Mouse (Mus musculus): ENCODE data around the gene Pkmyt1. TPM values are rescaled to one million over a fixed set of nuclear protein-coding genes. Genes with fewer than 3 reads are reported as not detected.

The Pkmyt1 gene
- polyA plus RNA-seq (2014; fragmentation: Nextera tagmentation; extraction: Ambion mirVana) = 54.8 and 55.9 TPM in 2 replicates

- Histone ChIP-seq H3K4me1 (ENCODE audit: control insufficient read depth, insufficient read depth, low read length) (peaks cover 7% of the 10 kb centered on the region; the same call in 1 of the 2 replicates), H3K4me3 (ENCODE audit: low read depth, low read length) (peak within 1 kb of the TSS; percentile 85), H3K36me3 (ENCODE audit: control insufficient read depth, insufficient read depth, low read length) (no peaks in the 10 kb centered on the region), H3K9me3 (ENCODE audit: control insufficient read depth, low read depth, low read length) (no peaks in the 10 kb centered on the region), H3K27me3 (ENCODE audit: control insufficient read depth, insufficient read depth, low read length) (no peaks in the 10 kb centered on the region), H3K9ac (replicated peaks; ENCODE audit: low read depth, low read length) (peak within 1 kb of the TSS; percentile 68), H3K4me2 (replicated peaks; ENCODE audit: low read depth, low read length) (peak within 1 kb of the TSS; percentile 41), H3K27ac (ENCODE audit: low read length) (peak within 1 kb of the TSS; percentile 89)
- 1% methylated on average over 64 of the region's 73 CpGs for WGBS
- peak; percentile 90 for ATAC-seq (ENCODE audit: insufficient number of reproducible peaks, insufficient read depth, low FRiP score, low read depth)
Measured at GRCm38 (mm10) chr17:23725999-23726757, at the start of gene Pkmyt1. Gene Pkmyt1, plus strand, starts transcription at chr17:23726336.

- peak overlapping the region; percentile 2; the same call in 1 of the 2 replicates for H3K9ac ChIP-seq (replicated peaks; ENCODE audit: low read depth, low read length)
- no peak for ATAC-seq (ENCODE audit: insufficient number of reproducible peaks, insufficient read depth, low FRiP score, low read depth)
- peak overlapping the region; percentile 34; the same call in 1 of the 2 replicates for H3K27ac ChIP-seq (ENCODE audit: low read length)
- H3K4me2 ChIP-seq (replicated peaks; ENCODE audit: low read depth, low read length) = peak overlapping the region; percentile 89
- H3K4me1 ChIP-seq (ENCODE audit: control insufficient read depth, insufficient read depth, low read length) = peaks cover 29% of the 10 kb centered on the region; the same call in 1 of the 2 replicates
- H3K36me3 ChIP-seq (ENCODE audit: control insufficient read depth, insufficient read depth, low read length) = no peaks in the 10 kb centered on the region; the same call in 1 of the 2 replicates
- H3K4me3 ChIP-seq (ENCODE audit: low read depth, low read length) = peak overlapping the region; percentile 43
- peaks cover 20% of the 10 kb centered on the region for H3K27me3 ChIP-seq (ENCODE audit: control insufficient read depth, insufficient read depth, low read length)
- no peaks in the 10 kb centered on the region for H3K9me3 ChIP-seq (ENCODE audit: control insufficient read depth, low read depth, low read length)
- WGBS = under 1% methylated on average over 37 of the region's 37 CpGs
Measured at GRCm38 (mm10) chr17:23676473-23677031, 49.6 kb upstream of the Pkmyt1 start.

GRCm38 (mm10) chr17:23677236-23677679 is 48.9 kb upstream of the Pkmyt1 start, which contains the start of gene Tnfrsf12a:
Gene Tnfrsf12a, minus strand, starts transcription at chr17:23677468.
- ATAC-seq (ENCODE audit: insufficient number of reproducible peaks, insufficient read depth, low FRiP score, low read depth) = peak; percentile 44
- under 1% methylated on average over 34 of the region's 34 CpGs for WGBS
- H3K36me3 ChIP-seq (ENCODE audit: control insufficient read depth, insufficient read depth, low read length) = no peaks in the 10 kb centered on the region; the same call in 1 of the 2 replicates
- peaks cover 20% of the 10 kb centered on the region for H3K27me3 ChIP-seq (ENCODE audit: control insufficient read depth, insufficient read depth, low read length)
- H3K27ac ChIP-seq (ENCODE audit: low read length) = peak within 1 kb of the TSS; percentile 34; the same call in 1 of the 2 replicates
- peak within 1 kb of the TSS; percentile 89 for H3K4me2 ChIP-seq (replicated peaks; ENCODE audit: low read depth, low read length)
- peaks cover 29% of the 10 kb centered on the region; the same call in 1 of the 2 replicates for H3K4me1 ChIP-seq (ENCODE audit: control insufficient read depth, insufficient read depth, low read length)
- no peaks in the 10 kb centered on the region for H3K9me3 ChIP-seq (ENCODE audit: control insufficient read depth, low read depth, low read length)
- H3K9ac ChIP-seq (replicated peaks; ENCODE audit: low read depth, low read length) = peak within 1 kb of the TSS; percentile 2; the same call in 1 of the 2 replicates
- peak within 1 kb of the TSS; percentile 43 for H3K4me3 ChIP-seq (ENCODE audit: low read depth, low read length)

GRCm38 (mm10) chr17:23679127-23679835 is 46.9 kb upstream of the Pkmyt1 start, which contains the start of gene Cldn6:
Gene Cldn6, plus strand, starts transcription at chr17:23679249.
- Histone ChIP-seq H3K4me2 (replicated peaks; ENCODE audit: low read depth, low read length) (peak within 1 kb of the TSS; percentile 29), H3K36me3 (ENCODE audit: control insufficient read depth, insufficient read depth, low read length) (no peaks in the 10 kb centered on the region; the same call in 1 of the 2 replicates), H3K9me3 (ENCODE audit: control insufficient read depth, low read depth, low read length) (no peaks in the 10 kb centered on the region), H3K27ac (ENCODE audit: low read length) (peak within 1 kb of the TSS; percentile 52; the same call in 1 of the 2 replicates), H3K27me3 (ENCODE audit: control insufficient read depth, insufficient read depth, low read length) (peaks cover 22% of the 10 kb centered on the region), H3K4me1 (ENCODE audit: control insufficient read depth, insufficient read depth, low read length) (peaks cover 29% of the 10 kb centered on the region), H3K9ac (replicated peaks; ENCODE audit: low read depth, low read length) (peak within 1 kb of the TSS; percentile 25), H3K4me3 (ENCODE audit: low read depth, low read length) (peak within 1 kb of the TSS; percentile 26)
- WGBS = 1% methylated on average over 38 of the region's 38 CpGs
- ATAC-seq (ENCODE audit: insufficient number of reproducible peaks, insufficient read depth, low FRiP score, low read depth) = no peak; the same call in 1 of the 2 replicates

GRCm38 (mm10) chr17:23680336-23680735 is 45.8 kb upstream of the Pkmyt1 start:
- Histone ChIP-seq H3K4me2 (replicated peaks; ENCODE audit: low read depth, low read length) (peak overlapping the region; percentile 29), H3K9me3 (ENCODE audit: control insufficient read depth, low read depth, low read length) (no peaks in the 10 kb centered on the region), H3K9ac (replicated peaks; ENCODE audit: low read depth, low read length) (no peak overlapping the region), H3K4me1 (ENCODE audit: control insufficient read depth, insufficient read depth, low read length) (peaks cover 24% of the 10 kb centered on the region), H3K36me3 (ENCODE audit: control insufficient read depth, insufficient read depth, low read length) (no peaks in the 10 kb centered on the region; the same call in 1 of the 2 replicates), H3K4me3 (ENCODE audit: low read depth, low read length) (peak overlapping the region; percentile 26), H3K27ac (ENCODE audit: low read length) (peak overlapping the region; percentile 49; the same call in 1 of the 2 replicates), H3K27me3 (ENCODE audit: control insufficient read depth, insufficient read depth, low read length) (peaks cover 22% of the 10 kb centered on the region)
- no peak for ATAC-seq (ENCODE audit: insufficient number of reproducible peaks, insufficient read depth, low FRiP score, low read depth)
- 56% methylated on average over 9 of the region's 9 CpGs for WGBS

- Histone ChIP-seq H3K27ac (ENCODE audit: low read length) (no peak overlapping the region; the same call in 1 of the 2 replicates), H3K9me3 (ENCODE audit: control insufficient read depth, low read depth, low read length) (no peaks in the 10 kb centered on the region), H3K4me3 (ENCODE audit: low read depth, low read length) (0 out of 2 replicates have a peak overlapping the region, but pooled peaks have one; percentile 26), H3K4me1 (ENCODE audit: control insufficient read depth, insufficient read depth, low read length) (peaks cover 17% of the 10 kb centered on the region), H3K27me3 (ENCODE audit: control insufficient read depth, insufficient read depth, low read length) (peaks cover 22% of the 10 kb centered on the region), H3K36me3 (ENCODE audit: control insufficient read depth, insufficient read depth, low read length) (no peaks in the 10 kb centered on the region; the same call in 1 of the 2 replicates), H3K9ac (replicated peaks; ENCODE audit: low read depth, low read length) (no peak overlapping the region), H3K4me2 (replicated peaks; ENCODE audit: low read depth, low read length) (peak overlapping the region; percentile 29)
- WGBS = 48% methylated on average over 10 of the region's 10 CpGs
- ATAC-seq (ENCODE audit: insufficient number of reproducible peaks, insufficient read depth, low FRiP score, low read depth) = no peak
Measured at GRCm38 (mm10) chr17:23681086-23681485, 45.0 kb upstream of the Pkmyt1 start.

- WGBS = 39% methylated on average over 4 of the region's 4 CpGs
- Histone ChIP-seq H3K9ac (replicated peaks; ENCODE audit: low read depth, low read length) (no peak overlapping the region), H3K27me3 (ENCODE audit: control insufficient read depth, insufficient read depth, low read length) (peaks cover 22% of the 10 kb centered on the region), H3K4me1 (ENCODE audit: control insufficient read depth, insufficient read depth, low read length) (peaks cover 10% of the 10 kb centered on the region), H3K36me3 (ENCODE audit: control insufficient read depth, insufficient read depth, low read length) (no peaks in the 10 kb centered on the region; the same call in 1 of the 2 replicates), H3K4me3 (ENCODE audit: low read depth, low read length) (no peak overlapping the region), H3K9me3 (ENCODE audit: control insufficient read depth, low read depth, low read length) (no peaks in the 10 kb centered on the region), H3K27ac (ENCODE audit: low read length) (peak overlapping the region; percentile 15; the same call in 1 of the 2 replicates), H3K4me2 (replicated peaks; ENCODE audit: low read depth, low read length) (peak overlapping the region; percentile 29; the same call in 1 of the 2 replicates)
- ATAC-seq (ENCODE audit: insufficient number of reproducible peaks, insufficient read depth, low FRiP score, low read depth) = no peak
Measured at GRCm38 (mm10) chr17:23682092-23682491, 44.0 kb upstream of the Pkmyt1 start.

Measured in stomach, embryonic 14.5 days (tissue).